Comparison of ENCODE assay signal across 8 mouse cellular contexts in genomic region chr9:45953511-45954293, GRCm38 (mm10). TPM values are rescaled to one million over a fixed set of nuclear protein-coding genes. Genes with fewer than 3 reads are reported as not detected.
DNase-seq lines count a peak whose midpoint lies in the region; ATAC-seq and TF ChIP-seq lines count a peak whose summit lies in the region.

No protein-coding gene starts in this region.

- TF ChIP-seq CTCF in cerebellum, adult 2 months (IDR thresholded peaks at IDR 0.05; ENCODE audit: borderline replicate concordance, insufficient read depth, low read depth, low read length), result no peak
- TF ChIP-seq CTCF in C2C12 (IDR thresholded peaks at IDR 0.05; ENCODE audit: control insufficient read depth, insufficient read depth, insufficient read length), result no peak

- H3K4me2 ChIP-seq in intestine, embryonic 16.5 days (ENCODE audit: low read depth, low read length), result peak overlapping the region; percentile 87
- peak overlapping the region; percentile 93 for H3K4me2 ChIP-seq in midbrain, embryonic 14.5 days (ENCODE audit: low read length)

- DNase-seq in cerebellum, adult 2 months, result no peak
- DNase-seq in cerebellum, adult 8-10 months, result no peak
- no peak for DNase-seq in midbrain, embryonic 14.5 days
- DNase-seq in spleen, adult 18-20 months, result no peak
- no peak for DNase-seq in Muller cell, postnatal 12 days (ENCODE audit: inconsistent ontology term)

- H3ac ChIP-seq in C2C12 (ENCODE audit: control insufficient read depth, insufficient read length, low read depth), result peak overlapping the region; percentile 77

- H3K4me3 ChIP-seq in cerebellum, adult 2 months (replicated peaks; ENCODE audit: insufficient read depth, low read depth, low read length), result peak overlapping the region; percentile 80
- H3K4me3 ChIP-seq in C2C12 (ENCODE audit: insufficient read depth, poor library complexity, severe bottlenecking), result peak overlapping the region; percentile 74
- H3K4me3 ChIP-seq in erythroblast, embryonic 14.5 days (replicated peaks), result peak overlapping the region; percentile 92
- H3K4me3 ChIP-seq in intestine, embryonic 16.5 days (ENCODE audit: low read length), result peak overlapping the region; percentile 89
- peak overlapping the region; percentile 86 for H3K4me3 ChIP-seq in midbrain, embryonic 14.5 days (replicated peaks; ENCODE audit: low read depth, low read length)

- 36% methylated on average over 13 of the region's 13 CpGs for WGBS in cerebellum, adult 2 months
- WGBS in intestine, embryonic 16.5 days, result 53% methylated on average over 13 of the region's 13 CpGs
- WGBS in midbrain, embryonic 14.5 days, result 62% methylated on average over 13 of the region's 13 CpGs

- H3K4me1 ChIP-seq in cerebellum, adult 2 months (ENCODE audit: control insufficient read depth, insufficient read depth, low read length), result peaks cover 18% of the 10 kb centered on the region; the same call in 1 of the 2 replicates
- H3K4me1 ChIP-seq in erythroblast, embryonic 14.5 days (ENCODE audit: control insufficient read depth), result peaks cover 39% of the 10 kb centered on the region
- peaks cover 15% of the 10 kb centered on the region for H3K4me1 ChIP-seq in intestine, embryonic 16.5 days (ENCODE audit: control insufficient read depth, insufficient read depth, low read length)
- peaks cover 18% of the 10 kb centered on the region for H3K4me1 ChIP-seq in midbrain, embryonic 14.5 days (ENCODE audit: control insufficient read depth, insufficient read depth, low read length)

- ATAC-seq in intestine, embryonic 16.5 days, result no peak
- ATAC-seq in midbrain, embryonic 14.5 days (ENCODE audit: low FRiP score, low TSS enrichment), result no peak

- H3K27me3 ChIP-seq in cerebellum, adult 2 months (ENCODE audit: control insufficient read depth, insufficient read depth, low read length), result no peaks in the 10 kb centered on the region
- no peaks in the 10 kb centered on the region for H3K27me3 ChIP-seq in C2C12 (ENCODE audit: control insufficient read depth, insufficient read depth, insufficient read length)
- no peaks in the 10 kb centered on the region for H3K27me3 ChIP-seq in erythroblast, embryonic 14.5 days (ENCODE audit: control insufficient read depth)
- no peaks in the 10 kb centered on the region for H3K27me3 ChIP-seq in intestine, embryonic 16.5 days (replicated peaks; ENCODE audit: control insufficient read depth, insufficient read depth, low read length)
- no peaks in the 10 kb centered on the region for H3K27me3 ChIP-seq in midbrain, embryonic 14.5 days (ENCODE audit: control insufficient read depth, insufficient read depth, low read length)

- H3K9ac ChIP-seq in intestine, embryonic 16.5 days (ENCODE audit: low read depth, low read length), result peak overlapping the region; percentile 85
- peak overlapping the region; percentile 86; the same call in 1 of the 2 replicates for H3K9ac ChIP-seq in midbrain, embryonic 14.5 days (replicated peaks; ENCODE audit: low read length)

- peak overlapping the region; percentile 87 for H3K27ac ChIP-seq in cerebellum, adult 2 months (ENCODE audit: insufficient read depth, low read length)
- peak overlapping the region; percentile 91 for H3K27ac ChIP-seq in intestine, embryonic 16.5 days (ENCODE audit: low read length)
- H3K27ac ChIP-seq in midbrain, embryonic 14.5 days (replicated peaks; ENCODE audit: low read depth, low read length), result no peak overlapping the region

- no peak for TF ChIP-seq POLR2A in cerebellum, adult 2 months (IDR thresholded peaks at IDR 0.05; ENCODE audit: borderline replicate concordance, insufficient read depth, low read length)

- H3K79me3 ChIP-seq in C2C12 (ENCODE audit: low read depth), result peaks cover 2% of the 10 kb centered on the region

- peaks cover 24% of the 10 kb centered on the region for H3K79me2 ChIP-seq in C2C12 (ENCODE audit: control insufficient read depth, insufficient read depth)

- peaks cover 22% of the 10 kb centered on the region for H3K36me3 ChIP-seq in C2C12 (ENCODE audit: control insufficient read depth, insufficient read depth)
- H3K36me3 ChIP-seq in erythroblast, embryonic 14.5 days (ENCODE audit: control insufficient read depth), result peaks cover 51% of the 10 kb centered on the region
- H3K36me3 ChIP-seq in intestine, embryonic 16.5 days (ENCODE audit: control insufficient read depth, insufficient read depth, low read length), result peaks cover 3% of the 10 kb centered on the region; the same call in 1 of the 2 replicates
- peaks cover 31% of the 10 kb centered on the region for H3K36me3 ChIP-seq in midbrain, embryonic 14.5 days (ENCODE audit: control insufficient read depth, insufficient read depth, low read length)

- H3K9me3 ChIP-seq in erythroblast, embryonic 14.5 days (ENCODE audit: control insufficient read depth, low read length), result no peaks in the 10 kb centered on the region
- H3K9me3 ChIP-seq in intestine, embryonic 16.5 days (ENCODE audit: control insufficient read depth, low read length), result no peaks in the 10 kb centered on the region
- H3K9me3 ChIP-seq in midbrain, embryonic 14.5 days (ENCODE audit: control insufficient read depth, low read length), result no peaks in the 10 kb centered on the region

TF ChIP-seq in C2C12, 6 proteins besides CTCF, POLR2A, EP300 and RAD21:
- TF ChIP-seq USF1 (IDR thresholded peaks at IDR 0.05; ENCODE audit: low read depth), result no peak
- no peak for TF ChIP-seq MYOG (IDR thresholded peaks at IDR 0.05; ENCODE audit: control insufficient read depth, extremely low read depth, insufficient read length)
- TF ChIP-seq MAX (IDR thresholded peaks at IDR 0.05), result no peak
- TF ChIP-seq CEBPB (IDR thresholded peaks at IDR 0.05; ENCODE audit: low read depth), result no peak
- TF ChIP-seq MYOD1 (IDR thresholded peaks at IDR 0.05; ENCODE audit: control insufficient read depth, insufficient read length, low read depth), result no peak
- no peak for TF ChIP-seq FOSL1 (IDR thresholded peaks at IDR 0.05; ENCODE audit: insufficient read depth, low read length, poor library complexity, severe bottlenecking)
TF ChIP-seq in C2C12: peak in this region for 0.

RNA-seq across cellular contexts. Expression of gene Sidt2, which starts 1.4 kb away (rescaled TPM):
- 130 and 142 TPM in 2 replicates for polyA plus RNA-seq in cerebellum, adult 2 months (2012; rRNA removed)
- polyA plus RNA-seq in C2C12 (2012; fragmentation: generic; extraction: Trizol), result 50.2 TPM
- 2.4 and 2.6 TPM in 2 replicates for polyA plus RNA-seq in erythroblast, embryonic 14.5 days (2012)
- 33.4 and 37.2 TPM in 2 replicates for polyA plus RNA-seq in intestine, embryonic 16.5 days (2015; fragmentation: Nextera tagmentation; extraction: Ambion mirVana)
- polyA plus RNA-seq in midbrain, embryonic 14.5 days (2014; fragmentation: Nextera tagmentation; extraction: Ambion mirVana), result 40.3 and 40.5 TPM in 2 replicates

RNA-seq across cellular contexts. Expression of gene Tagln, which starts 17.8 kb away (rescaled TPM):
- 13.2 and 13.7 TPM in 2 replicates for polyA plus RNA-seq in cerebellum, adult 2 months (2012; rRNA removed)
- 737 TPM for polyA plus RNA-seq in C2C12 (2012; fragmentation: generic; extraction: Trizol)
- not detected in 2 replicates for polyA plus RNA-seq in erythroblast, embryonic 14.5 days (2012)
- polyA plus RNA-seq in intestine, embryonic 16.5 days (2015; fragmentation: Nextera tagmentation; extraction: Ambion mirVana), result 390 and 404 TPM in 2 replicates
- polyA plus RNA-seq in midbrain, embryonic 14.5 days (2014; fragmentation: Nextera tagmentation; extraction: Ambion mirVana), result 1.6 and 3.3 TPM in 2 replicates

RNA-seq across cellular contexts. Expression of gene Rnf214, which starts 47.0 kb away (rescaled TPM):
- polyA plus RNA-seq in cerebellum, adult 2 months (2012; rRNA removed), result 45.8 and 47.4 TPM in 2 replicates
- 10.8 TPM for polyA plus RNA-seq in C2C12 (2012; fragmentation: generic; extraction: Trizol)
- polyA plus RNA-seq in erythroblast, embryonic 14.5 days (2012), result 0.96 and 1.3 TPM in 2 replicates
- 35.2 and 36.0 TPM in 2 replicates for polyA plus RNA-seq in intestine, embryonic 16.5 days (2015; fragmentation: Nextera tagmentation; extraction: Ambion mirVana)
- 97.4 and 121 TPM in 2 replicates for polyA plus RNA-seq in midbrain, embryonic 14.5 days (2014; fragmentation: Nextera tagmentation; extraction: Ambion mirVana)

RNA-seq across cellular contexts. Expression of gene Pcsk7, which starts 47.4 kb away (rescaled TPM):
- polyA plus RNA-seq in cerebellum, adult 2 months (2012; rRNA removed), result 32.6 and 33.3 TPM in 2 replicates
- polyA plus RNA-seq in C2C12 (2012; fragmentation: generic; extraction: Trizol), result 18.0 TPM
- 0.58 and 0.82 TPM in 2 replicates for polyA plus RNA-seq in erythroblast, embryonic 14.5 days (2012)
- 22.2 and 23.8 TPM in 2 replicates for polyA plus RNA-seq in intestine, embryonic 16.5 days (2015; fragmentation: Nextera tagmentation; extraction: Ambion mirVana)
- polyA plus RNA-seq in midbrain, embryonic 14.5 days (2014; fragmentation: Nextera tagmentation; extraction: Ambion mirVana), result 15.5 and 17.4 TPM in 2 replicates

RNA-seq across cellular contexts. Expression of gene Pafah1b2, which starts 58.8 kb away (rescaled TPM):
- 108 and 111 TPM in 2 replicates for polyA plus RNA-seq in cerebellum, adult 2 months (2012; rRNA removed)
- polyA plus RNA-seq in C2C12 (2012; fragmentation: generic; extraction: Trizol), result 82.4 TPM
- polyA plus RNA-seq in erythroblast, embryonic 14.5 days (2012), result 8.5 and 11.0 TPM in 2 replicates
- polyA plus RNA-seq in intestine, embryonic 16.5 days (2015; fragmentation: Nextera tagmentation; extraction: Ambion mirVana), result 123 and 137 TPM in 2 replicates
- 291 and 338 TPM in 2 replicates for polyA plus RNA-seq in midbrain, embryonic 14.5 days (2014; fragmentation: Nextera tagmentation; extraction: Ambion mirVana)

Comparison
In these comparisons a context has a peak if more than half of its experiments do, and no peak if none do; other contexts are left out.
1. RNA of gene Tagln, which starts 17.8 kb away (polyA plus RNA-seq): 737 TPM in C2C12 (single experiment) and 390 to 404 TPM in intestine, embryonic 16.5 days; 13.2 to 13.7 TPM in cerebellum, adult 2 months, 1.6 to 3.3 TPM in midbrain, embryonic 14.5 days and not detected in erythroblast, embryonic 14.5 days; every median in the first group is over 10 times any median in the second.
2. Peak in every context shown above with its lines, with median percentiles within 50 percentile points of each other: H3K4me3 ChIP-seq.